Mouse (Mus musculus): ENCODE results near the gene Jmjd8. TPM values are rescaled to one million over a fixed set of nuclear protein-coding genes. Genes with fewer than 3 reads are reported as not detected.
"Not testable (repeated sequence)": the region's sequence is repeated elsewhere in the genome, so short reads cannot be mapped to it uniquely, and the experiment has no call there.

The Jmjd8 gene
- polyA plus RNA-seq, 1 experiment from 2014 or later: 60.6 TPM

- Histone ChIP-seq H3K9ac (peak overlapping the region; percentile 80), H3K36me3 (no peaks in the 10 kb centered on the region), H3K4me3 (peak overlapping the region; percentile 76), H3K27me3 (no peaks in the 10 kb centered on the region), H3K9me3 (no peaks in the 10 kb centered on the region), H3K27ac (replicated peaks) (0 out of 2 replicates have a peak overlapping the region, but pooled peaks have one; percentile 34), H3K4me1 (replicated peaks) (peaks cover 14% of the 10 kb centered on the region), H3K4me2 (peak overlapping the region; percentile 98)
- 2% methylated on average over 40 of the region's 42 CpGs for WGBS
- ATAC-seq (ENCODE audit: low read depth): peak; percentile 57
Measured at GRCm38 (mm10) chr17:25867836-25868600, 39.4 kb downstream of the Jmjd8 start.

- Histone ChIP-seq H3K4me2 (peak within 1 kb of the TSS; percentile 98), H3K9ac (peak within 1 kb of the TSS; percentile 80), H3K4me1 (replicated peaks) (peaks cover 15% of the 10 kb centered on the region), H3K36me3 (no peaks in the 10 kb centered on the region), H3K9me3 (no peaks in the 10 kb centered on the region), H3K4me3 (peak within 1 kb of the TSS; percentile 76), H3K27ac (replicated peaks) (peak within 1 kb of the TSS; percentile 59), H3K27me3 (no peaks in the 10 kb centered on the region)
- peak; percentile 88 for ATAC-seq (ENCODE audit: low read depth)
- under 1% methylated on average over 24 of the region's 24 CpGs for WGBS
Measured at GRCm38 (mm10) chr17:25868601-25869191, 40.0 kb downstream of the Jmjd8 start, which contains the start of gene Mcrip2. Gene Mcrip2 (minus strand): TSS chr17:25868764.

- Histone ChIP-seq H3K4me2 (no peak overlapping the region), H3K27me3 (no peaks in the 10 kb centered on the region), H3K36me3 (no peaks in the 10 kb centered on the region), H3K4me1 (replicated peaks) (peaks cover 22% of the 10 kb centered on the region), H3K4me3 (no peak overlapping the region), H3K27ac (replicated peaks) (no peak overlapping the region), H3K9me3 (no peaks in the 10 kb centered on the region), H3K9ac (no peak overlapping the region)
- WGBS: 87% methylated on average over 8 of the region's 8 CpGs
- no peak for ATAC-seq (ENCODE audit: low read depth)
Measured at GRCm38 (mm10) chr17:25869498-25869897, 40.8 kb downstream of the Jmjd8 start.

DNA sequence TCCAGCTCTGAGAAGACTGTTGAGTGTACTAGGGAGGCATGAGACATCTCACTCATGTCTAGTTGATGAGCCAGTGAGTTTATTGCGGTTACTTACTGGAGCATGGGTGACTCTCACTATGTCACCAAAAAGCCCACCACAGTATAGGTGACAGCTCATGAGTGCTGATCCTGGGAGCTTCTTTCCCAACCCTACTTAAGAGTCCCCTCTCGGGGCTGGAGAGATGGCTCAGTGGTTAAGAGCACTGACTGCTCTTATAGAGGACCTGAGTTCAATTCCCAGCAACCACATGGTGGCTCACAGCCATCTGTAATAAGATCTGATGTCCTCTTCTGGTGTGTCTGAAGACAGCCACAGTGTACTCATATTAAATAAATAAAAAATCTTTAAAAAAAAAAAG lies 41.3 kb downstream of the Jmjd8 start:
- Histone ChIP-seq H3K36me3 (no peaks in the 10 kb centered on the region), H3K4me2 (no peak overlapping the region), H3K9me3 (no peaks in the 10 kb centered on the region), H3K4me1 (replicated peaks) (peaks cover 22% of the 10 kb centered on the region), H3K9ac (no peak overlapping the region), H3K27ac (replicated peaks) (no peak overlapping the region), H3K27me3 (no peaks in the 10 kb centered on the region), H3K4me3 (no peak overlapping the region)
- WGBS: 88% methylated on average over 2 of the region's 2 CpGs
- ATAC-seq (ENCODE audit: low read depth): no peak

DNA sequence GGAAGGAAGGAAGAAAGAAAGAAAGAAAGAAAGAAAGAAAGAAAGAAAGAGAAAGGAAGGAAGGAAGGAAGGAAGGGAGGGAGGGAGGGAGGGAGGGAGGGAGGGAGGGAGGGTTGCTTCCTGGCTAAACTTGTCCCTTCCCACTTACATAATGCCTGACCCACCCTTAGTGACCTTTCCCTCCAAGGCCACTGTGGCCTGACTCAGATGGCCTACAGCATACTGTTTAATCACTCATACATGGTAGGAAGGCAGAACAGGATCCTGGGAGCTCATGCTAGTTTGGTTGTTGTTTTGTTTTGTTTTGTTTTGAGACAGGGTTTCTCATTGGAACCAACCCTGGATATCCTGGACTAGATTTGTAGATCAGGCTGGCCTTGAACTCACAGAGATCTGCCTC lies 42.9 kb downstream of the Jmjd8 start:
- H3K4me2 ChIP-seq; H3K36me3 ChIP-seq; H3K9me3 ChIP-seq; H3K27me3 ChIP-seq; H3K27ac ChIP-seq (replicated peaks); H3K4me3 ChIP-seq; H3K9ac ChIP-seq; ATAC-seq (ENCODE audit: low read depth): not testable (repeated sequence)
- peaks cover 31% of the 10 kb centered on the region for H3K4me1 ChIP-seq (replicated peaks)

DNA sequence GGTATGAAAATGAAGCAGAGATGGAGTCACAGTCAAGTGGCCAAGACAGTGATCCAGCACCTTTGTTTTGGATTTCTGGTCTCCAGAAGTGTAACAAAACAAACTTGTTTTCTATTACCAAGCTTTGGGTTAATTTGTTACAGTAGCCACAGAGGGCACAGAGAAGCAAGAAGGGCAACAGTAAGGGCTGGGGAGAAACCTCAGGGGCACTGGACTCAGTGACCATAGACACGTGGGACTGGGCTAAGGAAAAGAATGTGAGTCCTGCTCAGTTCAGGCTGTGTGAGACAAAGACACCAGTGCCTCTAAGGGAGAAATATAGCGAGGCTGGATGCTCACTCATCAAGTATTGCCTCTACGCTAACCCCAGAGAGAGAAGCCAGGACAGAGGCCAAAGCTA lies 44.0 kb downstream of the Jmjd8 start:
- 76% methylated on average over 3 of the region's 3 CpGs for WGBS
- Histone ChIP-seq H3K4me3 (no peak overlapping the region), H3K9me3 (no peaks in the 10 kb centered on the region), H3K36me3 (peaks cover under 1% of the 10 kb centered on the region), H3K27me3 (no peaks in the 10 kb centered on the region), H3K9ac (no peak overlapping the region), H3K27ac (replicated peaks) (no peak overlapping the region), H3K4me1 (replicated peaks) (peaks cover 34% of the 10 kb centered on the region), H3K4me2 (no peak overlapping the region)
- no peak for ATAC-seq (ENCODE audit: low read depth)

GRCm38 (mm10) chr17:25873405-25874147 lies 44.9 kb downstream of the Jmjd8 start:
- 78% methylated on average over 11 of the region's 11 CpGs for WGBS

DNA sequence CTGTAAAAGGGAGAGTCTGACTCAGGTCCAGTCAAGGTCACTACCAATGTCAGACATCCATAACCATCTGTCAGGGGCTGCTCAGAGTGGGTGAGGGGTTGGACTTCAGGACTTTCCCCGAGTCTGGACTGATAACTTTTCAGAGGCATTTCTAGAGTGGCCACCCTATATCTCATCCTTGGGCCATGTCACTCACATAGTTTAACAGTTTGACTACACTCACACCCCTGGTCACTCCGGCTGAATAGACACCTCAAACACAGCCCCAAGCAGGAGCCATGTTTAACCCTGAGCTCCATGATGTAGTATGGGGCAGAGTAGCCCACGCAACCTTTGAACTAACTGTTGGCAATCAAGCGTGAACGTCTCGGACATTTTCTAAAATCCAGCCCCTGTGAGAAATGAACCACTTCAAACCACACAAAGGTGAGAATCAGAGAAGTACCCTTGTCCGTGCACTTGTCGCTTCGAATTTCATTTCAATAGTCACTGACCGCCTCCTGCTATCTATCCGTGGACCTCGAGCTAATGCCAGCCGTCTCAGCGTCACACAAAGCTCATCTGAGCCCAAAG lies 45.6 kb downstream of the Jmjd8 start:
- H3K4me3 ChIP-seq: peak overlapping the region; percentile 79
- 8% methylated on average over 14 of the region's 14 CpGs for whole genome bisulfite sequencing
- peak overlapping the region; percentile 92 for H3K27ac ChIP-seq (replicated peaks)
- peak overlapping the region; percentile 92 for H3K9ac ChIP-seq
- no peaks in the 10 kb centered on the region for H3K9me3 ChIP-seq
- ATAC-seq (ENCODE audit: low read depth): no peak; the same call in 1 of the 2 replicates
- peak overlapping the region; percentile 94 for H3K4me2 ChIP-seq
- no peaks in the 10 kb centered on the region for H3K27me3 ChIP-seq
- peaks cover 16% of the 10 kb centered on the region for H3K36me3 ChIP-seq
- peaks cover 23% of the 10 kb centered on the region for H3K4me1 ChIP-seq (replicated peaks)

More at GRCm38 (mm10) chr17:25873405-25874147, 44.9 kb downstream of the Jmjd8 start:
- ATAC-seq (ENCODE audit: low read depth): no peak
- Histone ChIP-seq H3K4me2 (peak overlapping the region; percentile 94), H3K27ac (replicated peaks) (peak overlapping the region; percentile 92), H3K4me1 (replicated peaks) (peaks cover 28% of the 10 kb centered on the region), H3K9ac (peak overlapping the region; percentile 92), H3K27me3 (no peaks in the 10 kb centered on the region), H3K36me3 (peaks cover 10% of the 10 kb centered on the region), H3K4me3 (peak overlapping the region; percentile 79), H3K9me3 (no peaks in the 10 kb centered on the region)

- no peaks in the 10 kb centered on the region for H3K27me3 ChIP-seq
- peak within 1 kb of the TSS; percentile 79 for H3K4me3 ChIP-seq
- WGBS: under 1% methylated on average over 25 of the region's 25 CpGs
- peaks cover 21% of the 10 kb centered on the region for H3K36me3 ChIP-seq
- peak within 1 kb of the TSS; percentile 92 for H3K27ac ChIP-seq (replicated peaks)
- peak; percentile 71 for ATAC-seq (ENCODE audit: low read depth)
- H3K9ac ChIP-seq: peak within 1 kb of the TSS; percentile 92
- H3K4me1 ChIP-seq (replicated peaks): peaks cover 23% of the 10 kb centered on the region
- peak within 1 kb of the TSS; percentile 94 for H3K4me2 ChIP-seq
- H3K9me3 ChIP-seq: no peaks in the 10 kb centered on the region
Measured at GRCm38 (mm10) chr17:25874721-25875170, 46.1 kb downstream of the Jmjd8 start, which contains the start of gene Mettl26. Gene Mettl26 (plus strand): TSS chr17:25875074.

- peak overlapping the region; percentile 92 for H3K27ac ChIP-seq (replicated peaks)
Measured at GRCm38 (mm10) chr17:25875171-25876136, 46.8 kb downstream of the Jmjd8 start.

More at GRCm38 (mm10) chr17:25875171-25876136, 46.8 kb downstream of the Jmjd8 start:
- ATAC-seq (ENCODE audit: low read depth): peak; percentile 93
- Histone ChIP-seq H3K4me3 (peak overlapping the region; percentile 79), H3K9me3 (no peaks in the 10 kb centered on the region), H3K36me3 (peaks cover 23% of the 10 kb centered on the region), H3K4me2 (peak overlapping the region; percentile 94), H3K4me1 (replicated peaks) (peaks cover 28% of the 10 kb centered on the region), H3K27me3 (no peaks in the 10 kb centered on the region), H3K9ac (peak overlapping the region; percentile 92)
- under 1% methylated on average over 59 of the region's 59 CpGs for WGBS
